Mouse (Mus musculus) myocyte (in vitro differentiated cells): ENCODE results near the gene Taar7d. TPM values are rescaled to one million over a fixed set of nuclear protein-coding genes. Genes with fewer than 3 reads are reported as not detected.
"Not testable (repeated sequence)": the region's sequence is repeated elsewhere in the genome, so short reads cannot be mapped to it uniquely, and the experiment has no call there.

Experiments used
- H3K27me3 ChIP-seq: one replicate; pipeline ENCODE4 v1.6.1; 2011; ENCODE audit not compliant: control insufficient read depth, insufficient read depth, insufficient read length
- H3K36me3 ChIP-seq: one replicate; pipeline ENCODE4 v1.6.1; 2011; ENCODE audit not compliant: control insufficient read depth, insufficient read depth
- H3K4me2 ChIP-seq: one replicate; pipeline ENCODE4 v1.6.1; 2011; ENCODE audit warnings: low read depth, control low read depth
- H3K4me3 ChIP-seq: one replicate; pipeline ENCODE4 v1.5.1; 2011; ENCODE audit warnings: mild to moderate bottlenecking, control low read depth, moderate library complexity
- H3K79me2 ChIP-seq: one replicate; pipeline ENCODE4 v1.6.1; 2011; ENCODE audit not compliant: control insufficient read depth, insufficient read depth
- H3ac ChIP-seq: one replicate; pipeline ENCODE4 v1.6.1; 2011; ENCODE audit not compliant: control insufficient read depth, insufficient read length
- CEBPB ChIP-seq: IDR thresholded peaks from 2 replicates; pipeline ENCODE4 v1.6.1; 2011; ENCODE audit warnings: mild to moderate bottlenecking, moderate library complexity; ENCODE audit not compliant: poor library complexity, insufficient read depth, severe bottlenecking
- E2F4 ChIP-seq: IDR thresholded peaks from one replicate; pipeline ENCODE4 v1.6.1; 2011; ENCODE audit warnings: mild to moderate bottlenecking, control low read depth, moderate library complexity; ENCODE audit not compliant: insufficient read depth
- MAX ChIP-seq: IDR thresholded peaks from one replicate; pipeline ENCODE4 v1.6.1; 2011; ENCODE audit warnings: low read depth, mild to moderate bottlenecking, control low read depth
- MYOD1 ChIP-seq, 3 experiments: IDR thresholded peaks; one replicate each; pipeline ENCODE4 v1.6.1; 2011; ENCODE audit warnings: control low read depth in 2 of 3, low read depth in 2 of 3, mild to moderate bottlenecking in 2 of 3, moderate library complexity in 1 of 3; ENCODE audit not compliant: insufficient read length in 2 of 3, control insufficient read depth in 1 of 3
- MYOG ChIP-seq, 3 experiments: IDR thresholded peaks; one replicate each; pipeline ENCODE4 v1.6.1; 2011; ENCODE audit warnings: control low read depth in 2 of 3, low read depth in 2 of 3, mild to moderate bottlenecking in 2 of 3; ENCODE audit not compliant: insufficient read length in 2 of 3, control insufficient read depth in 1 of 3, insufficient read depth in 1 of 3
- POLR2A ChIP-seq: IDR thresholded peaks from one replicate; pipeline ENCODE4 v1.6.1; 2011; ENCODE audit warnings: low read depth, mild to moderate bottlenecking, control low read depth, moderate library complexity; ENCODE audit not compliant: insufficient read length
- POLR2AphosphoS2 ChIP-seq: IDR thresholded peaks from one replicate; pipeline ENCODE4 v1.6.1; 2011; ENCODE audit warnings: low read depth, control low read depth; ENCODE audit not compliant: insufficient read length
- REST ChIP-seq: IDR thresholded peaks from one replicate; pipeline ENCODE4 v1.6.1; 2011; ENCODE audit warnings: mild to moderate bottlenecking, control low read depth, moderate library complexity; ENCODE audit not compliant: insufficient read depth, insufficient read length
- SRF ChIP-seq: IDR thresholded peaks from one replicate; pipeline ENCODE4 v1.6.1; 2011; ENCODE audit warnings: low read depth; ENCODE audit not compliant: control insufficient read depth, insufficient read length
- TCF12 ChIP-seq: IDR thresholded peaks from one replicate; pipeline ENCODE4 v1.6.1; 2011; ENCODE audit warnings: mild to moderate bottlenecking, control low read depth; ENCODE audit not compliant: poor library complexity, insufficient read depth, severe bottlenecking
- TCF3 ChIP-seq: IDR thresholded peaks from one replicate; pipeline ENCODE4 v1.6.1; 2011; ENCODE audit warnings: low read depth, control low read depth; ENCODE audit not compliant: insufficient read length
- USF1 ChIP-seq: IDR thresholded peaks from one replicate; pipeline ENCODE4 v1.6.1; 2011; ENCODE audit warnings: low read depth, mild to moderate bottlenecking, control low read depth, moderate library complexity
- polyA plus RNA-seq: library from polyadenylated mRNA; unstranded; fragments of >200 nt; fragmentation: generic; extraction: Trizol; gene quantifications from one replicate; pipeline ENCODE4 v1.2.1, GENCODE M21; 2012; ENCODE audit warnings: missing spikeins

The Taar7d gene
- polyA plus RNA-seq, 1 experiment = not detected

DNA sequence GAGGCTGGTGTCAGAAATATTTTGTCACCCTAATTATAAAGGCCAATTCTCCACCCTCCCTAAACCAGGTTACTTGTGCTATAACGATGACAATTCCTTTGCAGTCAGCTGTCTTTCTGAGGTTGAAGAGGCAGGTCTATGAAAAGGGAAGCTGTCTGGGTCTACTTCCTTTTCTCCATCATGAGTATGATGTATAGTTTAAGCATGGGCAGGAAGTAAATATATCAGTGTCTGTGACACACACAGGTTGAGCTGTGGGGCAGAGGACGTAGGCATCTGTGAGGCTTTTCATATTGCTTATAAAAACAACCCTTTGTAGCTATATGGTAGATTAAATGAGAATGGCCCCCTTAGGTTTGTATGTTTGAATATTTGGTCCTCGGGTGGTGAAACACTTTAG lies 32.0 kb downstream of the Taar7d start:
- no peaks in the 10 kb centered on the region for H3K79me2 ChIP-seq
- no peaks in the 10 kb centered on the region for H3K27me3 ChIP-seq
- H3K4me3 ChIP-seq = no peak overlapping the region
- H3K36me3 ChIP-seq = no peaks in the 10 kb centered on the region
- no peak overlapping the region for H3K4me2 ChIP-seq
- H3ac ChIP-seq = no peak overlapping the region
- TF ChIP-seq TCF12 (no peak), MAX (no peak), POLR2A (no peak), MYOD1 (IDR thresholded peaks at IDR 0.05; ENCODE audit: control insufficient read depth in 1 of 3, insufficient read length in 2 of 3, low read depth in 2 of 3) (no peak), MYOG (IDR thresholded peaks at IDR 0.05; ENCODE audit: control insufficient read depth in 1 of 3, insufficient read depth in 1 of 3, insufficient read length in 2 of 3, low read depth in 2 of 3) (no peak), USF1 (no peak), SRF (no peak), CEBPB (no peak), E2F4 (no peak), REST (no peak), TCF3 (no peak), POLR2AphosphoS2 (no peak)

DNA sequence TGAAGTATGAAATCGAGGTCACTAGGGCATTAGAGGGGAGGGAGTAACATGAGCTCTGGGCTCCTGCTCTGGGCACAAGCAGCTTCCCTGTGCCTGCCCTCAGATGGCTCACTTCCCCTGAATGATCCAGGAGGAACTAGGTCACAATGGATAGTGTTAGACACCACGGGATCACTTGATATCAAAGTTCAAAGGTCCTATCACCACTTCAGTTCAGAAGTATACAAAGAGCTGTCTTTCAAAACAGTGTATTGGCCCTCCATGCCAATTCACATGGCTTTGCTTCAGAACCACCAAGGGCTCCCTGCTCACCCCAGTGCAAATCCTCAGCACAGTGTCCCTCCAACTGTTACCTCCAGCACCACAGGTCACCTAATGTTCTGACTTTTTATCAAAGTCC lies 47.7 kb downstream of the Taar7d start:
- not testable (repeated sequence) for H3K4me2 ChIP-seq, H3K79me2 ChIP-seq, H3K4me3 ChIP-seq, H3K27me3 ChIP-seq, H3ac ChIP-seq, H3K36me3 ChIP-seq

DNA sequence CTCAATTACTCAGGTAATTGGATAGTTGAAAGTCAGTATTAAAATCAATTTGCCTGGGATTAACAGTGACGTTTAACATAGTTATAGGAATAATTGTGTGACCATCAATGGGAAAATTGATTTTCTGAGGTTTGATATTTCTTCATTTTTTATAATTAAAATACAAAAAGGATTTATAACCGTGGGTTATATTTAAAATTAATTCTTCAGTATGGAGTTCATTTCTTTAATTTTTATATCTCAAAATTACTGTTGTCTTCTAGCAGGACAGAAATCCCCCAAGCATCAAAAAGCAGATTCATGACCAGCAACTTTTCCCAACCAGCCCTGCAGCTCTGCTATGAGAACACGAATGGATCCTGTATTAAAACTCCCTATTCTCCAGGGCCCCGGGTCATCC lies 49.2 kb downstream of the Taar7d start, which contains the start of gene Taar8a:
Gene Taar8a, plus strand, starts transcription at position 301 of the 400 bp plus-strand sequence.
- not testable (repeated sequence) for H3K36me3 ChIP-seq, H3K4me3 ChIP-seq, H3K79me2 ChIP-seq, H3K27me3 ChIP-seq, H3K4me2 ChIP-seq, H3ac ChIP-seq

Other genes with a start within 250 kb of the Taar7d start
- 4,767 TPM for gene Rps12, start 239.9 kb upstream of the Taar7d start, polyA plus RNA-seq
- gene Slc18b1, start 230.2 kb upstream of the Taar7d start, polyA plus RNA-seq = 7.0 TPM
- not detected for gene Vnn3, start 175.8 kb upstream of the Taar7d start, polyA plus RNA-seq
- gene Vnn1, start 132.5 kb upstream of the Taar7d start, polyA plus RNA-seq = not detected
- not detected for gene Taar1, start 106.9 kb upstream of the Taar7d start, polyA plus RNA-seq
- not detected for gene Taar2, start 88.7 kb upstream of the Taar7d start, polyA plus RNA-seq
- not detected for gene Taar3, start 77.7 kb upstream of the Taar7d start, polyA plus RNA-seq
- gene Taar4, start 66.7 kb upstream of the Taar7d start, polyA plus RNA-seq = not detected
- gene Taar5, start 56.5 kb upstream of the Taar7d start, polyA plus RNA-seq = not detected
- gene Taar6, start 41.6 kb upstream of the Taar7d start, polyA plus RNA-seq = not detected
- not detected for gene Taar7a, start 33.7 kb upstream of the Taar7d start, polyA plus RNA-seq
- not detected for gene Taar7b, start 27.3 kb upstream of the Taar7d start, polyA plus RNA-seq
- gene Taar7e, start 10.4 kb downstream of the Taar7d start, polyA plus RNA-seq = not detected
- gene Taar7f, start 22.3 kb downstream of the Taar7d start, polyA plus RNA-seq = not detected
- gene Taar8a, start 49.3 kb downstream of the Taar7d start, polyA plus RNA-seq = not detected
- not detected for gene Taar8b, start 65.1 kb downstream of the Taar7d start, polyA plus RNA-seq
- not detected for gene Taar8c, start 74.7 kb downstream of the Taar7d start, polyA plus RNA-seq
- gene Taar9, start 82.3 kb downstream of the Taar7d start, polyA plus RNA-seq = not detected
- gene Stx7, start 122.1 kb downstream of the Taar7d start, polyA plus RNA-seq = 54.6 TPM
- not detected for gene Moxd1, start 196.3 kb downstream of the Taar7d start, polyA plus RNA-seq